Mouse (Mus musculus): ENCODE results near the gene Ptprd.

DNA sequence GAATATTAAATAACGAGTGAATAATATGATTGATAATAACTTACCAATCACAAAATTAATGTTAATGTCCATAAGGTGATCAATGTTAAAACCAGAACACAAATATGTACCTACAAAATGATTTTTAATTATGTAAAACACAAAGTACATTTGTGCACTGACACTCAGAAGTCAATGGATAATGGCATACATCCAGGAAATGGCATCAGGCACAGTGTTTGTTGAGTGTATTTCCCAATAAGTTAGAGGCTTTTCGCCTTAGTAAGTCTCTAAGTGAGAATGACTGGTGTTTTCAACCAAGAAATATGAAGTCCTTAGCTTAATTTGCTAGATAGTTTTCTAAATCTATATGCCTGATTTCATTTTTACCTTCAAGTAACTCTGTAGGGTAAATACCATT is 1843.5 kb downstream of the Ptprd start:
- TF ChIP-seq USF2 (IDR thresholded peaks at IDR 0.05; ENCODE audit: borderline replicate concordance in 1 of 2, insufficient read depth in 1 of 2, low read depth in 1 of 2, low read length in 2 of 2): no peak
- TF ChIP-seq GATA1 (IDR thresholded peaks at IDR 0.05; ENCODE audit: low read depth, low read length): no peak
- TF ChIP-seq NELFE (IDR thresholded peaks at IDR 0.05; ENCODE audit: low read depth, low read length): no peak
- no peak for TF ChIP-seq POLR2A (IDR thresholded peaks at IDR 0.05; ENCODE audit: control insufficient read depth in 1 of 2, insufficient read depth in 1 of 2, low read depth in 1 of 2, low read length in 2 of 2, poor library complexity in 1 of 2)
- TF ChIP-seq MAX (IDR thresholded peaks at IDR 0.05; ENCODE audit: low read length): no peak
- no peak for TF ChIP-seq CTCF (IDR thresholded peaks at IDR 0.05 in 2 of 3, conservative IDR thresholded peaks at IDR 0.05 in 1 of 3; ENCODE audit: control insufficient read depth in 1 of 3, insufficient read depth in 1 of 3, low read depth in 2 of 3, low read length in 3 of 3, poor library complexity in 1 of 3, severe bottlenecking in 1 of 3)
- TF ChIP-seq ZKSCAN1 (IDR thresholded peaks at IDR 0.05; ENCODE audit: low read depth, low read length): no peak
- no peak for TF ChIP-seq BHLHE40 (IDR thresholded peaks at IDR 0.05; ENCODE audit: borderline replicate concordance, low read depth, low read length)
- no peak for TF ChIP-seq ELF1 (IDR thresholded peaks at IDR 0.05; ENCODE audit: low read depth, low read length)
- no peak for TF ChIP-seq MAFK (IDR thresholded peaks at IDR 0.05; ENCODE audit: borderline replicate concordance, low read depth, low read length)
- TF ChIP-seq POLR2AphosphoS5 (IDR thresholded peaks at IDR 0.05; ENCODE audit: borderline replicate concordance, low read depth, low read length): no peak

Data from MEL (cell line).